Mouse (Mus musculus) liver, embryonic 14.5 days (tissue): Measurements from ENCODE around the gene Vstm4. TPM values are rescaled to one million over a fixed set of nuclear protein-coding genes. Genes with fewer than 3 reads are reported as not detected.

Experiments used
- ATAC-seq: fragments of 200-750 bp; cut with Nextera tagmentation; 2 replicates; pipeline ENCODE4 v1.8.0; 2017; ENCODE audit warnings: moderate number of reproducible peaks, mild to moderate bottlenecking, moderate library complexity; ENCODE audit not compliant: insufficient read depth
- DNase-seq, 3 experiments: peaks; one replicate each; pipeline ENCODE4 v3.0.0-alpha.2; 2012 to 2013; ENCODE audit warnings: low read depth in 3 of 3, low spot score in 3 of 3
- H3K27ac ChIP-seq: fragments of 300-500 bp; sonication (generic); 2 replicates; pipeline ENCODE4 v1.5.1; 2014; ENCODE audit warnings: moderate library complexity, mild to moderate bottlenecking, control low read depth, inconsistent platforms
- H3K27me3 ChIP-seq: fragments of 300-500 bp; sonication (generic); 2 replicates; pipeline ENCODE4 v1.6.1; 2014; ENCODE audit warnings: mild to moderate bottlenecking, low read length, moderate library complexity; ENCODE audit not compliant: control insufficient read depth, insufficient read depth
- H3K36me3 ChIP-seq: fragments of 300-500 bp; sonication (generic); replicated peaks from 2 replicates; pipeline ENCODE4 v1.6.1; 2014; ENCODE audit warnings: low read depth; ENCODE audit not compliant: control insufficient read depth, insufficient read depth
- H3K4me1 ChIP-seq, 2 experiments: fragments of 200-500 bp in 1 of 2; fragments of 300-500 bp in 1 of 2; sonication (generic) in 1 of 2; replicated peaks; 2 replicates each; pipeline ENCODE4 v1.6.1; 2012 to 2014; ENCODE audit warnings: antibody characterized with exemption in 1 of 2, inconsistent platforms in 1 of 2, low read length in 1 of 2; ENCODE audit not compliant: control insufficient read depth in 2 of 2, insufficient read depth in 2 of 2
- H3K4me2 ChIP-seq: fragments of 300-500 bp; sonication (generic); 2 replicates; pipeline ENCODE4 v1.6.1; 2014; ENCODE audit warnings: low read depth, mild to moderate bottlenecking, control low read depth, moderate library complexity
- H3K4me3 ChIP-seq, 2 experiments: fragments of 200-500 bp in 1 of 2; fragments of 300-500 bp in 1 of 2; sonication (generic) in 1 of 2; 2 replicates each; pipeline ENCODE4 v1.5.1; 2012 to 2014; ENCODE audit warnings: low read depth in 2 of 2, low read length in 2 of 2, mild to moderate bottlenecking in 2 of 2, control low read depth in 1 of 2, inconsistent platforms in 1 of 2, moderate library complexity in 1 of 2; ENCODE audit not compliant: insufficient read depth in 1 of 2
- H3K9ac ChIP-seq: fragments of 300-500 bp; sonication (generic); replicated peaks from 2 replicates; pipeline ENCODE4 v1.6.1; 2014; ENCODE audit warnings: mild to moderate bottlenecking, control low read depth, moderate library complexity
- H3K9me3 ChIP-seq: fragments of 300-500 bp; sonication (generic); 2 replicates; pipeline ENCODE4 v1.6.1; 2016; ENCODE audit warnings: low read length, mixed read lengths; ENCODE audit not compliant: control insufficient read depth
- CTCF ChIP-seq: IDR thresholded peaks from 2 replicates; pipeline ENCODE4 v1.5.1; 2016; ENCODE audit warnings: antibody characterized with exemption, low read depth, control low read depth
- EP300 ChIP-seq: IDR thresholded peaks from 2 replicates; pipeline ENCODE4 v1.6.1; 2016; ENCODE audit warnings: antibody characterized with exemption, low read depth
- WGBS: fragments of 180-500 bp; shearing (Covaris S2); extraction: QIAGEN DNeasy Blood & Tissue Kit; methylation state at CpG from one replicate; pipeline ENCODE4 v1.1.7; 2014; ENCODE audit not compliant: insufficient replicate concordance; 5-methylcytosine and 5-hydroxymethylcytosine counted together
- polyA plus RNA-seq, 2 experiments: library from polyadenylated mRNA; depleted of rRNA in 1 of 2; stranded (reverse) in 1 of 2; unstranded in 1 of 2; fragments of >200 nt; fragmentation: Nextera tagmentation in 1 of 2; extraction: Ambion mirVana in 1 of 2; gene quantifications; 2 replicates each; pipeline versions ENCODE4 v1.2.1 to v1.2.3; 2012 to 2014

Gene Vstm4
- polyA plus RNA-seq, 2 experiments = 1.6 to 3.3 TPM

DNA sequence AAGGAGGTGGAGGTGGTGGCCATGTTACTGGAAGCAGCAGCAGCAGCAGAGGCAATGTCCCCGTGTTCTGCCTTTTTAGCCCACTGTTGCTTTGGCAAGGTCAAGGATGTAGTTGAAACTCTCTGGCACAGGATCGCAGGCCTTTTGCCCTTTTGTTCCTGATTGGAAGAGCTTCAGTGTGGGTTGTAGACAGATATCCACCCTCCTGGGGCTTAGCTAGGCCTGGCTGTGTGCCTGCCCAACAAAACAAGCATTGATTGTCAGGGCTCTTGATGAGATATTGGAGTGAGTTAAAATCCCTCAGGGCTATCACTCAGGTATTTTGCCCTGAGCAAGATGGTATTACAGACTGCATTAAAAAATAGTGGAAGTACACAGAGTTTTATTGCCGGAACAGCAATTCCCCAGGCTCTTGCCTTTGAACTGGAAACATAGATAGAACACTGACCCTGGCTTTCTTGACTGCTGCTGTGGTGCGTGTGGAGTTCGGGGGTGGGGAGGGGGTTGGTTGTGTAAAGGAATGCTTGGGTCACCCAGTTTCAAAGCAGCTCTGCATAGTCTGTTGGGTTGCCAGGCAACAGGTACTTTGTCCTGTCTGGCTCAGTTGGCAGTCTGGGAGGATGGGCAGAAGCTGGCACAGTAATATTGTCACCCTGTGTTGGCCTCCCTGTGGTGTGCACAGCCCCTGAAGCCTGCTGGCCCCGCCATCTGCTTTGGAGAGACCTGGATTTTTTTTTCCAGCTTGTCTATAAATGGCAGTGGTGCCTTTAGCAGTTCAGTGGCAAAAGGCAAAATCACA lies 32.5 kb downstream of the Vstm4 start:
- Histone ChIP-seq H3K4me2 (no peak overlapping the region), H3K9me3 (no peaks in the 10 kb centered on the region), H3K4me1 (0 out of 4 replicates have a peak, but pooled peaks cover 0 to 2% of the 10 kb centered on the region in 2 experiments), H3K27me3 (no peaks in the 10 kb centered on the region), H3K27ac (no peak overlapping the region), H3K9ac (no peak overlapping the region), H3K36me3 (no peaks in the 10 kb centered on the region), H3K4me3 (no peak overlapping the region)
- WGBS = 48% methylated on average over 6 of the region's 6 CpGs
- TF ChIP-seq EP300 (no peak), CTCF (no peak)
- no peak for ATAC-seq
- DNase-seq = no peak

DNA sequence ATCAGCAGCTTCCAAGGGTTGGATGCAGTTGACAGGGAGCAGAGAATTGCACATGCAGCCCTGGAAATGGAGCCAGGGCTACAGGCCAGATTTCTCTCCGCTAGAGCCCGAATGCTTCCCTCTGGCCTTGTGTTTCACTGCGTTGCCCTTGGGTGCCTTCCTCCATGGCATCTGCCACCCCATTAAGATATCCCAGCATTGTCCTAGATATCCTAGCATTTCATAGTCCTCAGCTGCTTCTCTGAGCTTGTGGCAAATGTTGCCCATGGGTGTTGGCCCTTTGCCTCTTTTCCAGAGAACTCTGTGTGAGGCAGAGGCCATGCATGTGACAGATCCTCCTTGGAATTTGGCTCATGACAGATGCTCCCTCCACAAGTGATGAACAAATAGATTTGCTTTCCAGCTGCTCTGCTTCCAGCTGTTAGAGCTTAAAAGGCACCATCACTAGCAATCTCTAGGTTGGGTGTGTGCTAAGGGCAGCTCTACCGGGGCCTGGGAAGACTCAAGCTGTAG lies 37.8 kb downstream of the Vstm4 start:
- H3K27me3 ChIP-seq = no peaks in the 10 kb centered on the region
- no peaks in the 10 kb centered on the region for H3K36me3 ChIP-seq
- no peak overlapping the region for H3K27ac ChIP-seq
- ATAC-seq = no peak
- H3K4me1 ChIP-seq = no peaks in the 10 kb centered on the region
- H3K9me3 ChIP-seq = no peaks in the 10 kb centered on the region
- WGBS = 67% methylated on average over 4 of the region's 4 CpGs
- H3K4me2 ChIP-seq = no peak overlapping the region
- H3K9ac ChIP-seq = no peak overlapping the region
- H3K4me3 ChIP-seq = no peak overlapping the region
- DNase-seq = no peak
- TF ChIP-seq EP300 (no peak), CTCF (no peak)

DNA sequence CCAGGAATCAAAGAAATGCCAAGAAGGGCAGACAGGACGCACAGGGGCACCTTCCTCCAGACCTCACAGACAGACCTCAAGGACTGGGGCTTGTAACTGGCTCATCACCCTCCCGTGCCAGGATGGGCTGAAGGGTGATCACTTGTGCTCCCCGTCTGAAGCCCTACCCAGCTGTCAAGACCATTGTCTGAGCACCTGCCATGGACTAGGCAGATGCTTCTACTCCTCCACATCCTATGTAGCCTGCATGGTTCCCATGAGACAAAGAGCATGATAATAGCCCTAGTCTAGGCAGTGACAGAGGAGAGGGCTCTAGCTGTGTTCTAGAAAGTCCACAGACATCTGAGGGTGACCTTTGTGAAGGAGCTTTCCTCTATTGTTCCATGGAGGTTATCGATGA lies 38.3 kb downstream of the Vstm4 start:
- H3K36me3 ChIP-seq = no peaks in the 10 kb centered on the region
- DNase-seq (no peak), ATAC-seq (no peak)
- no peak overlapping the region for H3K4me3 ChIP-seq
- no peak overlapping the region for H3K4me2 ChIP-seq
- no peaks in the 10 kb centered on the region for H3K9me3 ChIP-seq
- H3K9ac ChIP-seq = no peak overlapping the region
- H3K4me1 ChIP-seq = no peaks in the 10 kb centered on the region
- TF ChIP-seq CTCF (no peak), EP300 (no peak)
- no peak overlapping the region for H3K27ac ChIP-seq
- H3K27me3 ChIP-seq = no peaks in the 10 kb centered on the region
- WGBS = 56% methylated on average over 4 of the region's 4 CpGs

DNA sequence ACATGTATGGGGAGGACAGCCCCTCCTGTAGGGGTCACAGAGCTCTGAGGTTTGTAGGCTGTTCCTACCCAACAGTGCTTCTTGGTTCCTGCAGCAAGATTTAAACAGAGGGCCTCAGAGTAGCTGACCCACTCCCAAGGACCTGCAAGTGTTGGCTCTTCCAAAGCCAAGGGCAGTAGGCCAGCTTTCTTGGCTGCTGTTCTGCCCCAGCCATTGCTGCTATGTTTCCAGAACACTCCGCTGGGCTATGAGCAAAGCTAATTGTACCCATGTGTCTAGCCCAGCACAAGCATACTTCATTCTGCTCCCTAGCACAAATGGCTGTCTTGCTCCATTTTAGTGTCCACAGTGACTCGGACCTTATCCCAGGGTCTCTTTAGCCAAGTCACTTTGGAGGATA lies 40.3 kb downstream of the Vstm4 start:
- Histone ChIP-seq H3K9ac (no peak overlapping the region), H3K27me3 (no peaks in the 10 kb centered on the region), H3K9me3 (no peaks in the 10 kb centered on the region), H3K4me3 (no peak overlapping the region), H3K4me1 (no peaks in the 10 kb centered on the region), H3K4me2 (no peak overlapping the region), H3K27ac (no peak overlapping the region), H3K36me3 (no peaks in the 10 kb centered on the region)
- 39% methylated on average over 2 of the region's 2 CpGs for WGBS
- DNase-seq (no peak), ATAC-seq (no peak)
- TF ChIP-seq EP300 (no peak), CTCF (no peak)

DNA sequence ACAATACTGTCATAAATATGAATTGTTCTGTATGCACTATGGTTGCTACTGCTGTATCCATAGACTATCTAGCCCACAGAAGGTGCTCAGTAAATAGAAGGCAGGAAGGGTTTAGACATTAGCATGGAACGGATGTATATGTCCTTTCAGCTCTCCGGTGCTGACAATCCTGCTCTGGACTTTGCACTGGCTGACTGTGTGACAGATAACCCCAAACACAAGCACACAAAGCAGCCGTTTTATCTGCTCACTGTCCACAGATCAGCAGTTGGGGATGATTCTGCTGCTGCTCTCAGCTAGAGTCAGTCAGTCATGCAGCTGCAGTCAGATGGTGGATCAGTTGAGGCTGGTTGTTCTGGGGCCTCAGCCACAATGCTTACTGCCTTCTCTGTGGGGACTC lies 46.6 kb downstream of the Vstm4 start:
- DNase-seq (peak; percentile 10 to 32 (median 20)), ATAC-seq (peak; percentile 65)
- Histone ChIP-seq H3K9me3 (no peaks in the 10 kb centered on the region), H3K27ac (no peak overlapping the region), H3K4me2 (no peak overlapping the region), H3K9ac (no peak overlapping the region), H3K27me3 (no peaks in the 10 kb centered on the region), H3K4me3 (no peak overlapping the region), H3K36me3 (no peaks in the 10 kb centered on the region), H3K4me1 (peaks cover 0 to 4% of the 10 kb centered on the region in 2 experiments; a peak in 1 of 4 replicates)
- TF ChIP-seq EP300 (no peak), CTCF (no peak)
- 57% methylated on average over 3 of the region's 3 CpGs for WGBS
